ENCODE assay signal across 25 mouse cellular contexts in genomic region chr13:38537521-38537920, GRCm38 (mm10). TPM values are rescaled to one million over a fixed set of nuclear protein-coding genes. Genes with fewer than 3 reads are reported as not detected.
DNase-seq lines count a peak whose midpoint lies in the region; ATAC-seq and TF ChIP-seq lines count a peak whose summit lies in the region.
"Had no signal": no experiment of that assay in that cellular context is flagged by ENCODE, and none has a peak within 500 bp of the region (broad histone marks: within the 10 kb centered on the region; RNA-seq: fewer than 3 reads in every experiment).

No protein-coding gene starts in this region.

- no peak overlapping the region for H3K9ac ChIP-seq in embryonic facial prominence, embryonic 11.5 days (replicated peaks; ENCODE audit: low read length)
- H3K9ac ChIP-seq in heart, embryonic 12.5 days: no peak overlapping the region
- no peak overlapping the region for H3K9ac ChIP-seq in lung, embryonic 14.5 days
- H3K9ac ChIP-seq in lung, postnatal 0 days (replicated peaks; ENCODE audit: low read depth): no peak overlapping the region
- no peak overlapping the region for H3K9ac ChIP-seq in embryonic facial prominence, embryonic 12.5 days
- H3K9ac ChIP-seq: embryonic facial prominence, embryonic 15.5 days; hindbrain, embryonic 14.5 days; intestine, embryonic 15.5 days had no signal

- H3K4me2 ChIP-seq in embryonic facial prominence, embryonic 11.5 days (ENCODE audit: low read depth, low read length): no peak overlapping the region
- H3K4me2 ChIP-seq in heart, embryonic 12.5 days: no peak overlapping the region
- no peak overlapping the region for H3K4me2 ChIP-seq in lung, embryonic 14.5 days
- no peak overlapping the region for H3K4me2 ChIP-seq in lung, postnatal 0 days (replicated peaks; ENCODE audit: low read depth, low read length)
- no peak overlapping the region for H3K4me2 ChIP-seq in embryonic facial prominence, embryonic 12.5 days (replicated peaks)
- H3K4me2 ChIP-seq: embryonic facial prominence, embryonic 15.5 days; hindbrain, embryonic 14.5 days; intestine, embryonic 15.5 days had no signal

- intact Hi-C loops in heart, postnatal 36 days (cut with DNase I): no loop called here

- TF ChIP-seq CTCF in lung, embryonic 14.5 days (IDR thresholded peaks at IDR 0.05; ENCODE audit: low read depth): no peak
- TF ChIP-seq CTCF in lung, postnatal 0 days (IDR thresholded peaks at IDR 0.05): no peak

- TF ChIP-seq EP300 in lung, postnatal 0 days (IDR thresholded peaks at IDR 0.05): no peak

- no peak for DNase-seq in embryonic facial prominence, embryonic 11.5 days (ENCODE audit: low spot score)
- DNase-seq in embryonic facial prominence, embryonic 10.5 days (ENCODE audit: low spot score): no peak
- no peak for DNase-seq in heart, postnatal 36 days
- DNase-seq in lung, embryonic 14.5 days: no peak
- no peak for DNase-seq in lung, postnatal 0 days (ENCODE audit: low spot score)
- no peak for DNase-seq in ovary, adult 18-20 months (ENCODE audit: low spot score)
- DNase-seq: adrenal gland, adult 8-10 months; adrenal gland, postnatal 36 days; B cell, adult 2 months; cerebellum, adult 2 months; cerebellum, postnatal 10 days; embryo, embryonic 11 days; gastrocnemius, postnatal 10 days; heart, adult 2 months had no signal

- no peak overlapping the region for H3K4me3 ChIP-seq in embryonic facial prominence, embryonic 11.5 days (ENCODE audit: low read depth, low read length)
- H3K4me3 ChIP-seq in embryonic facial prominence, embryonic 10.5 days: no peak overlapping the region
- no peak overlapping the region for H3K4me3 ChIP-seq in heart, embryonic 12.5 days
- H3K4me3 ChIP-seq in lung, embryonic 14.5 days (ENCODE audit: low read depth, low read length): no peak overlapping the region
- no peak overlapping the region for H3K4me3 ChIP-seq in lung, postnatal 0 days (ENCODE audit: low read depth, low read length)
- H3K4me3 ChIP-seq in embryonic facial prominence, embryonic 12.5 days: no peak overlapping the region
- H3K4me3 ChIP-seq: embryonic facial prominence, embryonic 15.5 days; erythroblast, embryonic 14.5 days; forebrain, embryonic 10.5 days; heart, adult 2 months; hindbrain, embryonic 10.5 days; intestine, embryonic 15.5 days had no signal

- 0 out of 2 replicates have a peak, but pooled peaks have one; percentile 39 for ATAC-seq in embryonic facial prominence, embryonic 11.5 days (replicated peaks; ENCODE audit: insufficient number of reproducible peaks, low FRiP score, low TSS enrichment, low read depth)
- 0 out of 2 replicates have a peak, but pooled peaks have one; percentile 25 for ATAC-seq in heart, embryonic 12.5 days (ENCODE audit: insufficient number of reproducible peaks, low FRiP score)
- peak; percentile 28; the same call in 1 of the 2 replicates for ATAC-seq in lung, embryonic 14.5 days (ENCODE audit: insufficient read depth)
- ATAC-seq in lung, postnatal 0 days: no peak
- ATAC-seq in embryonic facial prominence, embryonic 12.5 days (ENCODE audit: insufficient number of reproducible peaks, insufficient read depth, low FRiP score, low TSS enrichment): peak; percentile 47; the same call in 1 of the 2 replicates
- ATAC-seq: CD4-positive, CD25-positive, alpha-beta regulatory T cell, adult 4 months; forebrain, embryonic 16.5 days; intestine, embryonic 15.5 days had no signal

- no peaks in the 10 kb centered on the region for H3K4me1 ChIP-seq in embryonic facial prominence, embryonic 11.5 days (ENCODE audit: control insufficient read depth, insufficient read depth, low read length)
- H3K4me1 ChIP-seq in embryonic facial prominence, embryonic 10.5 days: peaks cover 8% of the 10 kb centered on the region
- H3K4me1 ChIP-seq in heart, embryonic 12.5 days (replicated peaks): peaks cover 7% of the 10 kb centered on the region; the same call in 1 of the 2 replicates
- no peaks in the 10 kb centered on the region for H3K4me1 ChIP-seq in lung, embryonic 14.5 days (ENCODE audit: insufficient read depth)
- H3K4me1 ChIP-seq in lung, postnatal 0 days (ENCODE audit: insufficient read depth, low read depth, low read length): peaks cover 9% of the 10 kb centered on the region; the same call in 1 of the 2 replicates
- peaks cover 6% of the 10 kb centered on the region for H3K4me1 ChIP-seq in embryonic facial prominence, embryonic 12.5 days
- H3K4me1 ChIP-seq: forebrain, embryonic 10.5 days; hindbrain, embryonic 10.5 days; intestine, embryonic 15.5 days had no signal

- H3K27me3 ChIP-seq in embryonic facial prominence, embryonic 11.5 days (ENCODE audit: control insufficient read depth, insufficient read depth, low read length): no peaks in the 10 kb centered on the region
- H3K27me3 ChIP-seq in embryonic facial prominence, embryonic 10.5 days (replicated peaks; ENCODE audit: low read depth, poor library complexity, severe bottlenecking): no peaks in the 10 kb centered on the region
- peaks cover 8% of the 10 kb centered on the region; the same call in 1 of the 2 replicates for H3K27me3 ChIP-seq in heart, embryonic 12.5 days (replicated peaks)
- H3K27me3 ChIP-seq in lung, embryonic 14.5 days (ENCODE audit: insufficient read depth, low read length): no peaks in the 10 kb centered on the region
- no peaks in the 10 kb centered on the region for H3K27me3 ChIP-seq in lung, postnatal 0 days (replicated peaks; ENCODE audit: insufficient read depth, low read length)
- no peaks in the 10 kb centered on the region; the same call in 1 of the 2 replicates for H3K27me3 ChIP-seq in embryonic facial prominence, embryonic 12.5 days
- H3K27me3 ChIP-seq: embryonic facial prominence, embryonic 15.5 days; intestine, embryonic 15.5 days had no signal

- no peaks in the 10 kb centered on the region for H3K36me3 ChIP-seq in embryonic facial prominence, embryonic 11.5 days (replicated peaks; ENCODE audit: control insufficient read depth, insufficient read depth, low read depth, low read length)
- no peaks in the 10 kb centered on the region for H3K36me3 ChIP-seq in embryonic facial prominence, embryonic 10.5 days (replicated peaks)
- no peaks in the 10 kb centered on the region for H3K36me3 ChIP-seq in heart, embryonic 12.5 days
- H3K36me3 ChIP-seq in lung, embryonic 14.5 days (ENCODE audit: insufficient read depth): no peaks in the 10 kb centered on the region
- H3K36me3 ChIP-seq in lung, postnatal 0 days (ENCODE audit: insufficient read depth, low read length): no peaks in the 10 kb centered on the region
- H3K36me3 ChIP-seq in embryonic facial prominence, embryonic 12.5 days: no peaks in the 10 kb centered on the region
- H3K36me3 ChIP-seq: embryonic facial prominence, embryonic 15.5 days; forebrain, embryonic 10.5 days; G1E; hindbrain, embryonic 10.5 days; intestine, embryonic 15.5 days had no signal

- H3K9me3 ChIP-seq in embryonic facial prominence, embryonic 11.5 days (replicated peaks; ENCODE audit: control insufficient read depth, low read length): no peaks in the 10 kb centered on the region
- H3K9me3 ChIP-seq in embryonic facial prominence, embryonic 10.5 days: no peaks in the 10 kb centered on the region
- H3K9me3 ChIP-seq in heart, embryonic 12.5 days (replicated peaks): no peaks in the 10 kb centered on the region
- H3K9me3 ChIP-seq in lung, embryonic 14.5 days (ENCODE audit: low read depth, low read length): no peaks in the 10 kb centered on the region
- H3K9me3 ChIP-seq in lung, postnatal 0 days (ENCODE audit: low read length): no peaks in the 10 kb centered on the region
- H3K9me3 ChIP-seq in embryonic facial prominence, embryonic 12.5 days: no peaks in the 10 kb centered on the region
- H3K9me3 ChIP-seq: embryonic facial prominence, embryonic 15.5 days; forebrain, embryonic 10.5 days; G1E; hindbrain, embryonic 10.5 days; intestine, embryonic 15.5 days had no signal

- no peak overlapping the region for H3K27ac ChIP-seq in embryonic facial prominence, embryonic 11.5 days (replicated peaks; ENCODE audit: low read depth, low read length)
- no peak overlapping the region for H3K27ac ChIP-seq in embryonic facial prominence, embryonic 10.5 days (replicated peaks)
- no peak overlapping the region for H3K27ac ChIP-seq in heart, embryonic 12.5 days (ENCODE audit: poor library complexity, severe bottlenecking)
- no peak overlapping the region for H3K27ac ChIP-seq in lung, embryonic 14.5 days (ENCODE audit: low read depth)
- no peak overlapping the region for H3K27ac ChIP-seq in lung, postnatal 0 days (ENCODE audit: low read length)
- H3K27ac ChIP-seq in embryonic facial prominence, embryonic 12.5 days: no peak overlapping the region
- H3K27ac ChIP-seq: embryonic facial prominence, embryonic 15.5 days; forebrain, embryonic 10.5 days; heart, adult 2 months; hindbrain, embryonic 10.5 days; hindbrain, embryonic 14.5 days; intestine, embryonic 15.5 days had no signal

RNA-seq across cellular contexts. Expression of gene Txndc5, which starts 8.9 kb away (rescaled TPM):
- polyA plus RNA-seq in embryonic facial prominence, embryonic 11.5 days (2014; fragmentation: Nextera tagmentation; extraction: Ambion mirVana): 172 and 181 TPM in 2 replicates
- 154 and 168 TPM in 2 replicates for polyA plus RNA-seq in embryonic facial prominence, embryonic 10.5 days (2016; fragmentation: Nextera tagmentation; extraction: Ambion mirVana)
- 254 and 258 TPM in 2 replicates for polyA plus RNA-seq in heart, embryonic 12.5 days (2016; fragmentation: Nextera tagmentation; extraction: Ambion mirVana)
- 10 to 100 TPM; 33.0 to 35.0 TPM for total RNA-seq in heart, postnatal 36 days (2021)
- polyA plus RNA-seq in lung, embryonic 14.5 days (2014; fragmentation: Nextera tagmentation; extraction: Ambion mirVana): 290 and 295 TPM in 2 replicates
- polyA plus RNA-seq in lung, postnatal 0 days (2015; fragmentation: Nextera tagmentation; extraction: Ambion mirVana): 145 and 151 TPM in 2 replicates
- polyA plus RNA-seq in embryonic facial prominence, embryonic 12.5 days (2016; fragmentation: Nextera tagmentation; extraction: Ambion mirVana): 212 and 217 TPM in 2 replicates
